ENCODE assay signal across 19 mouse cellular contexts in genomic region chr13:73352491-73352890, GRCm38 (mm10).
"Had no signal": no experiment of that assay in that cellular context is flagged by ENCODE, and none has a peak within 500 bp of the region (broad histone marks: within the 10 kb centered on the region; RNA-seq: fewer than 3 reads in every experiment).

No protein-coding gene starts in this region.

- H3K9me3 ChIP-seq: lung, embryonic 15.5 days; midbrain, embryonic 10.5 days; midbrain, embryonic 12.5 days; neural tube, embryonic 13.5 days; neural tube, embryonic 15.5 days had no signal

- H3K4me2 ChIP-seq: lung, embryonic 15.5 days; midbrain, embryonic 12.5 days; neural tube, embryonic 13.5 days; neural tube, embryonic 15.5 days had no signal

- H3K27ac ChIP-seq: lung, embryonic 15.5 days; midbrain, embryonic 10.5 days; midbrain, embryonic 12.5 days; neural tube, embryonic 13.5 days; neural tube, embryonic 15.5 days had no signal

- H3K4me3 ChIP-seq: lung, embryonic 15.5 days; midbrain, embryonic 10.5 days; midbrain, embryonic 12.5 days; myocyte; neural tube, embryonic 13.5 days; neural tube, embryonic 15.5 days had no signal

- ATAC-seq: midbrain, embryonic 16.5 days had no signal

- DNase-seq: lung, adult 18-20 months; lung, postnatal 10 days; lung, postnatal 4 days; midbrain, embryonic 14.5 days; retina, postnatal 1 day; right cerebral cortex, adult 18-20 months; right cerebral cortex, postnatal 25 days; right cerebral cortex, postnatal 4 days; spleen, adult 18-20 months; thymus, adult 2 months; thymus, postnatal 25 days; thymus, postnatal 4 days had no signal

- H3K36me3 ChIP-seq: lung, embryonic 15.5 days; midbrain, embryonic 10.5 days; midbrain, embryonic 12.5 days; neural tube, embryonic 13.5 days; neural tube, embryonic 15.5 days had no signal

- H3K27me3 ChIP-seq: lung, embryonic 15.5 days; midbrain, embryonic 12.5 days; neural tube, embryonic 13.5 days; neural tube, embryonic 15.5 days had no signal

- H3K9ac ChIP-seq: lung, embryonic 15.5 days; midbrain, embryonic 12.5 days; neural tube, embryonic 13.5 days; neural tube, embryonic 15.5 days had no signal

- H3K4me1 ChIP-seq: lung, embryonic 15.5 days; midbrain, embryonic 10.5 days; midbrain, embryonic 12.5 days; neural tube, embryonic 13.5 days; neural tube, embryonic 15.5 days had no signal
